Mouse (Mus musculus) lung, adult 2 months (tissue): Measurements from ENCODE around the gene Mllt10.

Experiments used
- CTCF ChIP-seq: fragments of 200-500 bp; IDR thresholded peaks from 2 replicates; pipeline ENCODE4 v1.5.1; 2011; ENCODE audit warnings: mild to moderate bottlenecking, low read length, control low read depth; ENCODE audit not compliant: insufficient read depth
- POLR2A ChIP-seq: fragments of 200-500 bp; IDR thresholded peaks from 2 replicates; pipeline ENCODE4 v1.6.1; 2011; ENCODE audit warnings: low read depth, mild to moderate bottlenecking, control low read depth, low read length, borderline replicate concordance; ENCODE audit errors: extremely low read depth

GRCm38 (mm10) chr2:18068071-18068796, 13.2 kb downstream of the Mllt10 start:
- TF ChIP-seq POLR2A: no peak
- TF ChIP-seq CTCF: no peak
